Mouse (Mus musculus): ENCODE results near the gene Cdh5.
"Not testable (repeated sequence)": the region's sequence is repeated elsewhere in the genome, so short reads cannot be mapped to it uniquely, and the experiment has no call there.

Cdh5 gene

GRCm38 (mm10) chr8:104090993-104091900 is 10.2 kb upstream of the Cdh5 start:
- in situ Hi-C loops (cut with MseI, MboI) = not testable (repeated sequence)

- in situ Hi-C loops (cut with MseI, MboI) = no loop called here
Observed at GRCm38 (mm10) chr8:104093336-104093735, 8.1 kb upstream of the Cdh5 start.

DNA sequence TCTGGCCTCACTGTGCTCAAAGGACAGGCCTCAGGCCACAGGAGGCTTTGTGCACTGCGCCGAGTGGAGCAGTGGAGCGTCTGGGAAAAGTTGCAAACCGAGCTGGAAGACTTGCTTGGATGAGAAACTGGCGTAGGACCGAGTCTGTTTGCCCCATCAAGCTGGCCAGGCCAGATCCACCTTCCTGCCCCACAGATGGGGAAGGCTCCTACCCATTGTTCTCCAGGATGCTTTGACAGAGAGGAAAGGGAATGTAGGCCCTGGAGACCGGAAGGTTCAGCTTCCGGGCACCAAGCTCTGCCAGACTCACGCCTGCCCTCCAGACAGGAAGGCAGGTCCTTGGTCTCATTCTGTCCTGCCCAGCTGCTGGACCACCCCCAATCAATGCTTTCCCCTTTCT is 5.8 kb upstream of the Cdh5 start:
- in situ Hi-C loops (cut with MseI, MboI) = loop anchor here (5.0 kb wide), 2 partner anchors 47 to 52 kb away; no protein-coding TSS in a partner anchor

DNA sequence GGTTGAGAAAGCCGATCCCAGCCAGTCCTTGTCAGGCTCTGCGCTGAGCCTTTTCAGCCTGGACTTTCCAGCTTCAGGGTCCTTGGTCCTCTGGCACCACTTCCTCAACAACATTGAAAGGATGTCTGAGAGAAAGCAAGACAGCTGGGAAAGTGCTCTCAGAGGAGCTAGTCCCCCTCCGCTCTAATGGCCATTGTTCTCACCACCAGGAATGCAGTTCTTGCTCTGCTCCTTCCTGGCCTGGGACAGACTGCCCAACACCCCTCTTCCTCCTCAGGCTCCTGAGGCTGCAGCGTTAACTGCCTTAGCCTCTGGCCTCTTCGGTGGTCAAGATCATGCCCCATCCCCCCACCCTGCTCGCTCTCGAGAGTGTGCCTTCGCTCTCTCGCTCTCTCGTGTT is 4.8 kb upstream of the Cdh5 start:
- in situ Hi-C loops (cut with MseI, MboI) = loop anchor here (5.0 kb wide), 2 partner anchors 46 to 51 kb away; no protein-coding TSS in a partner anchor

DNA sequence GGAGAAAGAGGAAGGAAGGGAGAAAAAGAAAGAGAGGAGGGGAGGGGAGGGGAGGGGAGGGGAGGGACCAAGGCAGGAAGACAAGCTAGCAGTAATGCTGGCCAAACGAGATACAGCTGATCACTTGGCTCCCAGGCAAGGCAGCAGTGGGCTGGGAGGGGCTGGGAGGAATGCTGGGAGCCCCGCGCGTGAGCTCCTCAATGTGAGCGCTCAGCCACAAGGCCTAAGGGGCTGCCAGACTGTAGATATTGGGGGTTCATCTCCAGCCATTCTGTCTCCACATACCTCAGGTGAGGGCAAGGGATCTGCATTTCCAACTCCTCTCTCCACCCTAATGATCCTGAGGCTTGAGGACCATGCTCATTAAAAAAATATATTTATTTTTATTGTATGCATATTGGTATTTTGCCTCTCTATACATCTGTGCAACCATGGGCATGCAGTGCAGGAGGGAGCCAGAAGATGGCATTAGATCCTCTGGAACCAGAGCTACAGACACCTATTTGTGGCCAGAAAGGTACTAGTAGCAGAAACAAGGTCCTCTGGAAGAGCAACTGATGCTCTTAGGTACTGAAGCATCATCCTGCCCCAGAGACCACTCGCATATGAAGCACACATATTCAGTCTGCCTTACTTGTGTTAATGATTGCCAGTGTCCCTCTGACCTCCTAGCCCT is 2.6 kb upstream of the Cdh5 start:
- in situ Hi-C loops (cut with MseI, MboI) = loop anchor here (5.0 kb wide), 2 partner anchors 43 to 48 kb away; no protein-coding TSS in a partner anchor

DNA sequence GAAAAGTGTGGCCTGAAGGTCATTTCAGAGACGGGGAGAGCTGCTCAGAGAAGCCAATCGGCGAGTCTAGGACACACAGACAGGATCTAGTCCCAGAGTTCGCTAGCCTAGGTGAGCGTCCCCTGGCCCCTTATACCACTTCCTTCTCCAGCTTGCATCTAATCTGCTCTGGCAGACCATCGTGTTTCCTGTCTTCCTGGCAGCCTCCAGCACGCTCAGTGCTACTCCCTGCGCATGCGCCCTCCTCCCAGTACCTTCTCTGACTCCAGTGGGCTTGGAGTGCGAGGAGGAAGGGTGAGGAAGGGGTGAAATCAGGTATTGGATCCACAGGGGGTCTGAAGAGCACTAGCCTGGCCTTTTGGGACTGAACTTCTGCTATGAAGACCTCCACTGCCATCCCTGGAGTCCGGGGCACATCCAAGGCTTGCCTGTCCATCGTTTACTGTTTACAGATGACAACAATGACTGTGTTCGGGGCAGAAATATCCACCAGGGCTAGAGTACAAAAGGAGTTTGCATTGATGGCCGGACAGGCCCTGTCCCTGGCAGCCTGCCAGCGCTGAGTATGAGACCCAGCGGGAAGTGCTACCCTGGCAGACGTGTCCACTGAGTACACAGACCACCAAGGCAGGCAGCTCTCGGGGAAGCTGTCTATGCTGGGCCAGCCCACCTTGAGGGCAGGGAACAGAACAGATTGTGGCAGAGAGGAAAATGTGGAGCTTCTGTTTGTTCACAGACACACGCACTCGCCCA is 1.9 kb upstream of the Cdh5 start:
- in situ Hi-C loops (cut with MseI, MboI) = loop anchor here (5.0 kb wide), 2 partner anchors 43 to 48 kb away; no protein-coding TSS in a partner anchor

GRCm38 (mm10) chr8:104100724-104101123 is 701 bp upstream of the Cdh5 start:
- in situ Hi-C loops (cut with MseI, MboI) = not testable (repeated sequence)

GRCm38 (mm10) chr8:104103462-104103861 is 2.0 kb downstream of the Cdh5 start:
- in situ Hi-C loops (cut with MseI, MboI) = no loop called here

DNA sequence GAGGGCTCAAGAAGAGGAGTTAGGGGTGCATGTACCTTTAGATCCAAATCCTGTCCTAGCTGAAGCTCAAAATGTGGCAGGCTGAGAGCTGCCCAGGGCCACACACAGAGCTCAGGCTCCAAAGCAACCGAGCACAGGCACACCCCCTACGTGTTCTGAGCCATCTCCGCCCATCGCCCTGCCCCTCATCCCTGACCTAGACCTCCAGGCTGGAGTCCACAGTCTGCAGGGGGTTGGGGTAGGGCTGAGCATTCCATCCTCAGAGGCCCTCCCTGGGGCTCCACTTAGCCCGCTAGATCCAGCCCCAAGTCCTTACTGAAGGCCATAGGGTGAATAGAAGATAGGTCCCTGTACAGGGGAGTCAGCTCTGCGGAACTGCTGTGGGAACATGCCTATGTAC is 4.3 kb downstream of the Cdh5 start:
- in situ Hi-C loops (cut with MseI, MboI) = no loop called here

- in situ Hi-C loops (cut with MseI, MboI) = no loop called here
Observed at GRCm38 (mm10) chr8:104106276-104106946, 5.0 kb downstream of the Cdh5 start.

DNA sequence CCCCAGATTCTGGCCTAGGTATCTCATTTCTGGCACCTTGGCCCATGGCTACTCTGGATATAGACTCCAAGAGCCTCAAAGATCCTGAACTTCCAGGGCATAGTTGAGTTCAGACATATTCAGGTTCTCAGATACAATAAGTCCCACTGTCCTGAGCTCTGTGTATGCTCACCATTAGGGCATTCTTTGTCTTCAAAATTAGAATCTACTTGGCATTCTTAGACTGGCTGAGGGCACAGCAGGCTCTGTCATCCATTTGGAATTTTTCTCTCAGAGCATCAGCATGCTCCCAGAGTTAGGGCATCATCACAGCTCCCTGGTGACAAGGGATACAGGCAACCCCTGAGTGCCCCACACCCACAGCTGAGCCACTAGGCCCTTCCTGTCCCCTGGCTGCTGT is 5.7 kb downstream of the Cdh5 start:
- in situ Hi-C loops (cut with MseI, MboI) = no loop called here

- in situ Hi-C loops (cut with MseI, MboI) = no loop called here
Observed at GRCm38 (mm10) chr8:104108048-104108447, 6.6 kb downstream of the Cdh5 start.

GRCm38 (mm10) chr8:104110498-104111134 is 9.2 kb downstream of the Cdh5 start:
- in situ Hi-C loops (cut with MseI, MboI) = no loop called here

DNA sequence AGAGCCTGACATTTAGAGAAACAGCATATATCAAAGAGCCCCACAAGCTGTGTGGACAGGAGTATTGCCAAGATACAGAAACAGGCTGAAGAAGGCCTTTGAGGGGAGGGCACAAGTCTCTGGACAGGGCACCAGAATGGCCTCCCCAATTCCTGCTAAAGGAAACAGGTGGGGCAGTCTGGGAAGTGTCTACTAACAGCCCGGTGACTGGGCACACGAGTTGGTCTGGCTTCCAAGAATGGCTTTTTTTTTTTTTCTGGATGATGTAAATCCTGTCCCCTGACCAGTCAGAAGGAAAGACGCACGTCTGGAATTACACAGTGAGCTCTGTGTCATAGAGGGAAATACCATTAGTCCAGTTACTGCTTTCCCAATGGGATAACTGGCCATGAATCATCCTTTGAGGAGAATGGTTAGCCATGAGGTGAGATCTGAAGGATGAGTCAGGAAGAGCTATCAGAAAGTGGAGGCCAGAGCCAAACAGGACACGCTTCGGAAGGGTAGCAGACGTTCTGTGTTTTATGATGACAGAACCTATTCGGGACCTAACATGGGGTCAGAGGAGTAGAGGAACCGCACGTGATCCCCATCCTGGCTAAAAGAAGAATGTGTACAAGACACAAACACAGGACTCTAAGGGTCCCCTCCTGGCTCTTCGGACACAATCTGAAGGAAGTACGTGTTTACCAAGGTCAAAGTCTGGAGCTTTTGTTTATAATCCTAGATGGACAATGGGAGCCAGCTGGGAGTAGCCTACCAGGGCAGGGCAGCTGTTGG is 20.4 kb downstream of the Cdh5 start:
- in situ Hi-C loops (cut with MseI, MboI) = no loop called here

- in situ Hi-C loops (cut with MseI, MboI) = no loop called here
Observed at GRCm38 (mm10) chr8:104123080-104123657, 21.7 kb downstream of the Cdh5 start.

DNA sequence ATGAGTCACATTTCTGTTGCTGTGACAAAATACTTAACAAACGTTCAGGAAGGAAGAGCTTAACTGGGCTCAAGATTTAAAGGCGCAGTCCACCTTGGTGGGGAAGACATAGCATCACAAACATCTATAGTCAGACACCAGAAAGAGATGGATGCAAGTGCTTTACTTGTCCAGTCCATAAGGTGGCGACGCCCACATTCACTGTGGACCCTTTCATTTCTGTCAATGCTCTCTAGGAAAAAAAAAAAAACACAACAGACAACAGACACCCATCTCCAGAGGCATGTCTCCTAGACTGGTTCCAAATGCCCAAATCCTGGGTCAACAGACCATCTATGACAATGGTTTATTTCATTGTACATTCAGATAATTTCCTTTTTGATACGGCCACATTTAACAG is 23.1 kb downstream of the Cdh5 start:
- in situ Hi-C loops (cut with MseI, MboI) = no loop called here

DNA sequence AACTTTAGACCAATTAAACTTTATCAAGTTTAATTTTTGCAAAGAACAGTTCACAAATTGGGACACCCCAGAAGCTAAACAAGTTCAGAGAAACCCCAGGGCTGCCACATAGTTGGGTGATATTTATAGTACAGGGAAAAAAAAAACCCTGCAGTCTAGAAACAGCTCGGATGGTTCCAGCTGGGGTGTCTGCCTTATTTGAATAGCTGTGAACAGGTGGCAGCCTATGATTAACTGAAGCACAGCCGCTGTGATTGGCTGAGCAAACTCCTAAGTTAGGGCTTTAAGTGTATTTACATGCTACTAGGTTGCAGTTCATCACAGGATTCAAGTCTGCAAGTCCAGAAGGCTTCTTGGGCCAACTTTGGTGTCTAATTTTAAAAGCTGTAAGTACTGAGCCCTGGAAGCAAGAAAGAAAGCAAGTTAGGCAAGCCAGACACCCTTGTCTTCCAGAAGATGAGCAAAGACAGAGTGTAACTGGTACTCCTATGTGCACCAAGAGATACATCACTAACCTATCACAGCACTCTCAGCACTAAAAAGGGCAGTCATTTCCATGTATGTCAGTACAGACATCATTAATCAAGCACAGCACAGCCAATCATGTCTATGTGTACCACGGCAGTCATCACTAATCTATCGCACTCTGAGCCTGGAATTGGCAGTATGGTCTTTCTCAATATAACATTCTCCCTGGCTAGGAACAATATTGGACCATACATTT is 25.9 kb downstream of the Cdh5 start:
- in situ Hi-C loops (cut with MseI, MboI) = no loop called here

- in situ Hi-C loops (cut with MseI, MboI) = no loop called here
Observed at GRCm38 (mm10) chr8:104130916-104131315, 29.5 kb downstream of the Cdh5 start.

DNA sequence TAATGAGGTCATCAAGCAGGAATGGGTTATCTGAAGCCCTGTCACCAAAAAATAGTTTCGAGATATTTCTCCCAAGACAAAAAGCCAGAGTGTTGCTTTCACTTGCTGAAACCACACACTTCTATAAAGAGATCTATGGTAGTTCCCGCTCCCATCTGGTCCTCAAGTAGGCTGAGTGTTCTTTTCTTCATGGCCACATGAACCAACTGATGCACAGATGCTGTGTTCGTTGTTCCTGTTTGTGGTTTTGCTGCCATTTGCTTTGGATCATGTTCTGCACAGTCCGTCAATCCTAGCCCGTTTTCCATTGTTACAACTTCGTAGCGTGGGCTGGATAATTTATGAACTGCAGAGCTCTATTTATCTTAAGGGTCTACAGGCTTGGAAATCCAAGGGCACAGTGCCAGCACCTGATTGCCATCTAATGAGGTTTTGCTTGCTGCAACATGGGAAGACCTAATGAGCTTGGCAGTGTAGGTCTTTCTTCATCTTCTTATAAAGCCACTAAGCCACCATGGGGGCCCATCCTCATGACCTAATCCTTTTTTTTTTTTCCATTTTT is 30.1 kb downstream of the Cdh5 start:
- in situ Hi-C loops (cut with MseI, MboI) = no loop called here
